Mouse (Mus musculus) layer of hippocampus, adult 2 months (tissue): ENCODE measurements around the gene Cct6b. TPM values are rescaled to one million over a fixed set of nuclear protein-coding genes. Genes with fewer than 3 reads are reported as not detected.
"Not testable (repeated sequence)": the region's sequence is repeated elsewhere in the genome, so short reads cannot be mapped to it uniquely, and the experiment has no call there.

Source experiments
- DNase-seq, 2 experiments: peaks; one replicate each; pipeline ENCODE4 v3.0.0; 2022; ENCODE audit warnings: low spot score in 2 of 2
- H3K27ac ChIP-seq: fragments of 200-600 bp; 2 replicates; pipeline ENCODE4 v1.8.1; 2022
- H3K4me3 ChIP-seq: fragments of 200-600 bp; 2 replicates; pipeline ENCODE4 v1.8.1; 2022; ENCODE audit warnings: mild to moderate bottlenecking
- CTCF ChIP-seq: fragments of 200-600 bp; conservative IDR thresholded peaks from 2 replicates; pipeline ENCODE4 v1.8.1; 2022; ENCODE audit warnings: antibody characterized with exemption, mild to moderate bottlenecking, moderate library complexity
- total RNA-seq, 2 experiments: library from RNA; stranded (reverse); gene quantifications; 2 replicates each; pipeline ENCODE4 v1.2.3; 2021

Cct6b gene
- total RNA-seq, 2 experiments from 2014 or later = 0.18 to 0.44 TPM

DNA sequence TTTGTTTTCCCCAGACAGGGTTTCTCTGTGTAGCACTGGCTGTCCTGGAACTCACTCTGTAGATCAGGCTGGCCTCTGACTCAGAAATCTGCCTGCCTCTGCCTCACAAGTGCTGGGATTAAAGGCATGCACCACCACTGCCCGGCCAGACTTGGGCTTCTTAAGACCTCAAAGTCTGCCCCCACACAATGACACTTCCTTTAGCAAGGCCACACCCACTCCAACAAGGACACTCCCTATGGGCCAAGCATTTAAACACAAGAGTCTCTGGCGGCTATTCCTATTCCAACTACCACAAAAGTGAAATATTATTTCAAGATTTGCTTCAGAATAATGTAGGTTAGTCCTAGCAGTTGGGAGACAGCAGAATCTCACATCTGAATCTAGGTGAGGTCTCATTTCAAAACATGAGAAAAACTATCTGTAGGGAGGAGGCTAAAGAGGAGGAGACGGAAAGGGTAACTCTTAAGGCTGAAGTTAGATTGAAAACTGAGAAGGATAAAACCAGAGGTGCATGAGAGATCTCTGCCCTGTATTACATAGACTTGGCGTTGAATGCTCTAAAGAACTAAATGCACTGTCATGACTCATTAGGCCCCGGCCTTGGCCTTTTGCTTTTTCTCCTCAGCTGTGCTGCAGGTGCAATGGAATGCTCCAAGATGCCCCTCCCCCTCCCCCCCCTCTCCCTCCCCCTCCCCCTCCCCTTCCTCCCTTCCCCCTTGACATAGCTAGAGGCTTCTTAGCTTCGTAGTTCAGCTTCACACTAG, 11.6 kb downstream of the Cct6b start:
- no peak for TF ChIP-seq CTCF
- Histone ChIP-seq H3K27ac (no peak overlapping the region), H3K4me3 (no peak overlapping the region)
- DNase-seq = no peak

DNA sequence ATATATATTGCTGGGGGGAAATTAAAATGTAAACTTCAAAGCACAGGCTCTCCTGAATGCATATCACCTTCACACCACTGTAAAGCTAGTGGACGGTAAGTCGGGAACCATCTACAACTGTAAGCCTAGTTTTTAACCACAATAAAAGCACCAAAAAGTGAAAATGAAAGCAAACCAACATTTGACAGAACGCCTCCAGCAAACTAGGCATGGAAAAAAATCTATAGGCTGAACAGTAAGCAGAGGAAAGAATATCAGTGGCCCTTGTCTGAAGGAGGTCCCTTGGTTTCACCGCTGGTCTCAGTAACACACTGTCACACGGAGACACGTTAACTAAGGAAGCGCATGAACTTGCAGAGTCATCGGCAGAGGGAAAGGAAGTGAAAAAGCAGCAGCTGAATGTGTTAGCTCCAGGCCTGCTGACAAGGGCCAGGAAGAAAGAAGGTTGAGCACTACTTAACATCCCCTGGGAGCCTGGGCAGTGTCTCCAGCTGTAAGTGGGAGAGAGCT, 17.2 kb downstream of the Cct6b start:
- no peak for DNase-seq
- no peak for TF ChIP-seq CTCF
- no peak overlapping the region for H3K4me3 ChIP-seq

DNA sequence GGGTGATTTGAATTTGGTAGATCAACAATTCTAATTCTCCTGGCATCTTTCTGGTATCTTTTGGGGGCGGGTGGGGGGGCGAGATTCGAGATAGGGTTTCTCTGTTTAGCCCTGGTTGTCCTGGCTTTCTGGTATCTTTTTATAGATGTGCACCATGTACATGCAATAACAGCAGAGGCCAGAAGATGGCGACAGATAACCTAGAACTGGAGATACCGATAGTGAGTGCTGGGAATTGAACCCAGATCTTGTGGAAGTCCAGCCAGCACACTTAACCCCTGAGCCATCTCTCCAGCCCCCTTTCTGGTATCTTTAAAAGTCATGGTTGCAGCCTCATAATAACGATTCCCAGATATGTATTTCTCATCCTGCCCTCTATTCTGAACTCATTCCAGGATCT, 18.0 kb downstream of the Cct6b start:
- TF ChIP-seq CTCF = peak; percentile 70
- H3K4me3 ChIP-seq = no peak overlapping the region
- DNase-seq = no peak
- no peak overlapping the region for H3K27ac ChIP-seq

More for the DNA sequence above, 17.2 kb downstream of the Cct6b start:
- no peak overlapping the region for H3K27ac ChIP-seq

DNA sequence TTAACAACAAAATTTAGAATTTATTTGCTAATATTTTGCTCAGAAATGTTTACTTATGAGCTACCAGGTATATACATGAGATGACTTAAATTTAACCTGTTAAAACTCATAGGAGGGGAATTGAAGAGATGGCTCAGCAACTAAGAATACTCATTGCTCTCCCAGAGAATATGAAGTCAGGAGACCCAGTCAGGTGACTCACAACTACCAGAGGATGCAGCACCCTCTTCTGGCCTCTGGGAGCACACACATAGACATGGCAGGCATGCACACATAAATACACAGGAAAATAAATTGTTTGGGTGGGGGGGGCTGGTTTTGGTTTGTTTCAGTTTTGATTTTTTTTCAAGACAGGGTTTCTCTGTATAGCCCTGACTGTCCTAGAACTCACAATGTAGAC, 25.1 kb downstream of the Cct6b start:
- no peak for DNase-seq
- peak; percentile 29 for TF ChIP-seq CTCF
- no peak overlapping the region for H3K4me3 ChIP-seq
- H3K27ac ChIP-seq = no peak overlapping the region

- peak; percentile 22; the same call in 1 of the 2 replicates for TF ChIP-seq CTCF
- no peak overlapping the region for H3K4me3 ChIP-seq
- no peak for DNase-seq
- no peak overlapping the region for H3K27ac ChIP-seq
These were observed 29.9 kb downstream of the Cct6b start for GRCm38 (mm10) chr11:82734227-82734626.

- H3K4me3 ChIP-seq = no peak overlapping the region
- peak; percentile 50 for TF ChIP-seq CTCF
- no peak overlapping the region for H3K27ac ChIP-seq
- DNase-seq = no peak
These were observed 37.3 kb downstream of the Cct6b start for GRCm38 (mm10) chr11:82726862-82727261.

DNA sequence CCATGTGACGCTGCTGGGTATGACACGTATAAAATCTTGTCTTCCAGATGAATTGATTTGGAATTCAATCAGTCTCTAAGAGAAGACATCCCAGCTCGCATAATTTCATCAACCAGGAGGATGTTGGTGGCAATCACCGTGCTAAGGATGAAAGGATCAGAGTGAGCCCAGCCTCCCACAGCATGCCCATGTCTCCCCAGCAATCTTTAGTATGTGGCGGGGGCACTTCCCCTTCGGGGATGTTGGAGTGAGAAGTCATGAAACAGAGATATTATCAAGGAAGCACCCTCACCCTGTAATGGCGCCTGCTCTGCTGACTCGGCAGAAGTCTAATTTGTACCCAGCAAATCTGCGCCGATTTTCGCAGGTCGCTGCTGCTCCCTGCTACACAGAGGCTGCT, 44.8 kb downstream of the Cct6b start:
- Histone ChIP-seq H3K27ac (no peak overlapping the region), H3K4me3 (no peak overlapping the region)
- DNase-seq = no peak
- no peak for TF ChIP-seq CTCF

DNA sequence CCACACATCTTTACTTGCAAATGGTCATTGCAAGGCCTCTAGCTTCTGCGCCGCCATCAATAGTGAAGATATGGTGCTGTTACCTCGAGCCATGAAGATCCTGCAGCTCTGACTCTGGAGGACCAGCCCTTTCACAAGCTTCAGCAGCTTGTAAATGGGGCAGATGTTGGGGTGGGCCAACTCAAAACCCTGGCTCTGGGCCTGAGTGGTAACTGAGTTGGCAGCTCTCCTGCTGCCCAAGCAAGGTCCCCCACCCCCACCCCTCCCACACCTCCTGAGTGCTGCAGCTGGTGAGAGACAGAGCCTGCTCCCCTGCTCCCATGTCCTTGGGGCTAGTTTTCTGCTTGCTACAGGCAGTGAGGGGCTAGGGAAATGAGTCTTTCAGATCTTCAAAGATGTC, 51.4 kb downstream of the Cct6b start:
- no peak overlapping the region for H3K4me3 ChIP-seq
- TF ChIP-seq CTCF = no peak
- no peak for DNase-seq
- H3K27ac ChIP-seq = no peak overlapping the region

DNA sequence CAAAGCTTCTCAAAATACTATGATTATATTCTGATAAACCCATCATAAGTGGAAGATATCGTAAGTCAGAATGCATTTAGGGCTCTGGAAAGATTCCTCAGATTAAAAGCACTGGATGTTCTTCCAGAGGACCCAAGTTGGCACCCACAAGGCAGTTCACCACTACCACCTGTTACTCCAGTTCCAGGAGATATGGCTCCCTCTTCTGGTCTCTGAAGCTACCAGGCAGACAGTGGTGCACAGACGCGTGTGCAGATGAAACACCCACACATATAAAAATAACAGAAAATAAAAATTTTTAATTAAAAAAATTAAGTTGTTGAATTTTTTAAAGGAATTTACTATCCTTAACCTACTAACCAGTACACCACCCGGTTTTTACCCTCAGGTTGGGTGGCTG, 55.2 kb downstream of the Cct6b start:
- Histone ChIP-seq H3K27ac (no peak overlapping the region), H3K4me3 (no peak overlapping the region)
- DNase-seq = no peak
- peak; percentile 51 for TF ChIP-seq CTCF

GRCm38 (mm10) chr11:82705082-82705481, 59.0 kb downstream of the Cct6b start:
- Histone ChIP-seq H3K27ac (no peak overlapping the region), H3K4me3 (no peak overlapping the region)
- DNase-seq = no peak
- TF ChIP-seq CTCF = no peak

DNA sequence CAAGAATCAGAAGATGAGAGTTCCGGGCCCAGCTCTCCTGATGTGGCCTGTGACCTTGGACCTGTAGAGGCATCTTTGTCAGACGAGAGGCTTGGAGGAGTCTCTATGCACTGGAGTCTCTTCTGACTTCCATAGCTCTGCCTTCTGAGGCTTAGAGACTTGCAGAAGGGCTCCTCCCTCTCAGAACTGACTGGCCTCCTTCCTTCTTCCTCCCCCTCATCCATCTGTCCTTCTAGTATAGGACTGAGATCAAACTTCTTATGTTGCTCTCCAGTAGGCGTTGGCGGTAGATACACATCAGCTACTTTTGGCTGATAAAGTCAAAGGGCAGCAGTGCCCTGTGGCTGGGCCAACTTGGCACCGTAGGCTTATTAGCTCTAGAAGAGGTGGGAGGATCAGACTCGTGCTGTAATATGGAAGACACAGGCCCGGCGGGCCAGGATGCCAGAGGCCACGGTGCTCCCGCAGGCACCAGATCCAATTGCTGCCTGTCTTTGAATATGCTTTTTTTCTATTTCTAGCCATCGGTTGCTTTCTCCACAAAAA, 64.2 kb downstream of the Cct6b start:
- TF ChIP-seq CTCF = no peak
- Histone ChIP-seq H3K4me3 (no peak overlapping the region), H3K27ac (no peak overlapping the region)
- no peak for DNase-seq

DNA sequence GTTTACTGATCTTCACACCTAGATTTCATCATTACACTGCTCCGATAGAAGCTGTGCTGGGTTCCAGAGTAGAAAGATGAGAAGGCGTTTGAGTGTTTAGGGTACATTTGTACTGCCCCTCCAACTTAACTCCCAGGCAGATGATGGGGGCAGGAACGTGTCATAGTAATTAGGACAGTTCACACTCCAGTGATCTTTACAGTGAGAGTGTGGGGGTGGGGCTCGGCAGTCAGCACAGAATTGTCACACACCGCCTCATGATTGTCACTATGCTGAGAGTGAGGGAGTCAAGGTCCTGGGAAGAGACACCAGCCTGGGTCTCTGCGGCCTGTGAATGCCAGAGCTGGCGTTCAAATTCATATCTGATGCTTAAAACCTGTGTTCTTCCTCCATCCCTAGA, 68.2 kb downstream of the Cct6b start:
- DNase-seq = no peak
- H3K4me3 ChIP-seq = no peak overlapping the region
- no peak for TF ChIP-seq CTCF

GRCm38 (mm10) chr11:82694947-82695346, 69.2 kb downstream of the Cct6b start:
- DNase-seq, H3K4me3 ChIP-seq, H3K27ac ChIP-seq: not testable (repeated sequence)

More for the DNA sequence above, 68.2 kb downstream of the Cct6b start:
- no peak overlapping the region for H3K27ac ChIP-seq

GRCm38 (mm10) chr11:82692668-82693067, 71.5 kb downstream of the Cct6b start:
- H3K4me3 ChIP-seq = no peak overlapping the region
- DNase-seq = no peak

More at GRCm38 (mm10) chr11:82692668-82693067, 71.5 kb downstream of the Cct6b start:
- H3K27ac ChIP-seq = no peak overlapping the region
- TF ChIP-seq CTCF = no peak
